Mouse (Mus musculus): ENCODE results near the gene Trp63.
A peak's percentile ranks its signal among the peaks of the same experiment; 100 is the strongest.

The Trp63 gene

DNA sequence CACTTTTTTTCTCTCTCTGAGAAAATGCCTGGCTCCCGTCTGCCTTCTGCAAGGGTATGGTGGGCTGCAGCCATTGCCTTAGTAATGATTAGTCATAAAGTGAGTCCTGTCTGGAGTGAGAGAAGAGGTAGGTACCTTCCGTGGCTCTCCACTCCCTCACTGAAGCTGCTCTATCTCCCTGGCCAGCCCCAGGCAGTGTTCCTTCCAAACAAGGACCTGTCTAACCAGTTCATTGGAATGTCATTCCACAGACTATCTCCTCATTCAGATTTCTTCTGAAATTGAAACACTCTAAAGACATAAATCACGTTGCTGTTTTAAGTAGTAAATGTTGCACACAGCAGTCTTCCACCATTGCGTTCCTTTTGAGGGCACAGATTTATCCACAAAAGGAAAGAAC lies 96.4 kb downstream of the Trp63 start:
- no peak for DNase-seq (ENCODE audit: low spot score)

DNA sequence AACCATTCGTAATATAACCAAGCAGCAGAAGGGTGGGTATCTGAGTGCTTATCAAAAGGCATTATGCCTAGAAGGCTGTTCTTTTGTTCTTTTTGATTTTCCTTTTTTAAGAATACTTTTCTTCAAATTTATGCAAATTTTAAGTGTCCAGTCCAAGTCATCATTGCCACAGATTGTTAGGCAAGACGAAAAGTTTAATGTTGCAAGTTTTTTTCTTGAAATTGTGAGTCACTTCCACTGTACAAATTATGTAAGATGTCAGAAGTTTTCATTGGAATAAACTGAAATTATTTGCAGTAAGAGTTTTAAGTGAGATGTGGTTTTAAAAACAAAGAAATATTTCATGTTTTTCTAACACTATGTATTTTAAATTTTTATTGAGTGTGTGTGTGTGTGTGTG lies 100.7 kb downstream of the Trp63 start:
- DNase-seq (ENCODE audit: low spot score) = no peak

GRCm38 (mm10) chr16:25786457-25786856 lies 102.9 kb downstream of the Trp63 start:
- no peak for DNase-seq (ENCODE audit: low spot score)

GRCm38 (mm10) chr16:25792640-25793266 lies 109.2 kb downstream of the Trp63 start:
- DNase-seq (ENCODE audit: low spot score) = no peak

GRCm38 (mm10) chr16:25797732-25798294 lies 114.2 kb downstream of the Trp63 start:
- no peak for DNase-seq (ENCODE audit: low spot score)

DNA sequence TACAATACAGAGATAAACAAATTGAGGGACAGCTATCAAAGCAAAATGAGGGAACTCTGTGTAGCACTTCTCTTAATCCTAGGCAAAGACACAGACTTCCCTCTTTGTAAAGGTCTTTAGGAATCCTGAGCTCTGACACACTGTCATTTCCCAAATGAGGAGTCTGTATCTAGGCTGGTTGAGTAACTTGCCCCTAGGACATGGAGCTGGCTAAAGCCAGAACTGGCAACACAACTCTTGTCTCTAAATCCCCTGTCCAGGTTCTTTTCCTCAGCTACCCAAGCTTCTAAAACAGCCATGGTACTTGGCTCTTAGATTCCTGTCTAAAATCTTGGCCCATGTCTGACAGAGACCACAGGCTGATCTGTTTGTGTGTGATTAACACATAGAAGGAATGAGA lies 116.1 kb downstream of the Trp63 start:
- DNase-seq (ENCODE audit: low spot score) = no peak

GRCm38 (mm10) chr16:25804955-25805354 lies 121.4 kb downstream of the Trp63 start:
- DNase-seq (ENCODE audit: low spot score) = peak; percentile 34

GRCm38 (mm10) chr16:25807116-25807515 lies 123.6 kb downstream of the Trp63 start:
- peak; percentile 11 for DNase-seq (ENCODE audit: low spot score)

DNA sequence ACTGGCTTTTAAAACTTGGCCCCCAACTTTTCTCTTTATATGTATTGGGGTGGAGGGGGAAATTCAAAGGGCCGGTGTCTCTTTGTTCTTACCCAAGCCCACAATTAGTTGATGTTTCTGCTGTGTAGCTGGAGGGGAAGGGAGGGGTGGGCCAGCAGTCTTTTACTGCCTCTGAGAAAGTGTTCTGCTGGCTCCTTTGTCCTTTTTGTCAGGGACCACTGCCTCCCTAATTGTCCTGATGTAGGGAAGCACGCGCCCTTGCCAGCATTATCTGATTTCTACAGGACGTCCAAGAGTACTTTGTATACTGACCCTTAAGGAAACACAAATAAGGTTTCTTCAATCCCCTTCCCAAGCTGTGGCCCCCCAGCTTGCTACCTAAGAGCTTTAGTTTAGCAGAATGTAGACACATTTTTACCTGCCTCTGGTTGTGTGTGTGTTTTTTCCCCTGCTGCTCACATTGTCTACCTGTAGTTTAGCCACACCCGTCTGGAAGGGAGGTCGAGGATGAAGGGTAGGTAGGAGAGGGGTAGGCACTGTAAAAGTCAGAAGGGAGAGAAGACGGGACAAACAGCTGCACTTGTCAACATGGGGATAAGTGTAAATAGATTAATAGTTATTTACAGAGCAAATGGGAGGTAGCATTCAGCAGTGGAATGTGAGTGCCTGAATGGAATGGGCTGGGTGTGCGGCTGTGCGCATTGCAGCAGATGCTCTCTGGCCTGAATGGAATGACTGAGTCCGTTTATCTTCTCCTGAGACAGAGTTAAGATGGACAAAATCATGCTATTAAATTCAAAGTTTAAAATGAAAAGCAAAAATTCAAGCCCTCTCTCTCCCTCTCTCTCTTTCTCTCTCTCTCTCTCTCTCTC lies 134.4 kb downstream of the Trp63 start:
- no peak for DNase-seq (ENCODE audit: low spot score)

DNA sequence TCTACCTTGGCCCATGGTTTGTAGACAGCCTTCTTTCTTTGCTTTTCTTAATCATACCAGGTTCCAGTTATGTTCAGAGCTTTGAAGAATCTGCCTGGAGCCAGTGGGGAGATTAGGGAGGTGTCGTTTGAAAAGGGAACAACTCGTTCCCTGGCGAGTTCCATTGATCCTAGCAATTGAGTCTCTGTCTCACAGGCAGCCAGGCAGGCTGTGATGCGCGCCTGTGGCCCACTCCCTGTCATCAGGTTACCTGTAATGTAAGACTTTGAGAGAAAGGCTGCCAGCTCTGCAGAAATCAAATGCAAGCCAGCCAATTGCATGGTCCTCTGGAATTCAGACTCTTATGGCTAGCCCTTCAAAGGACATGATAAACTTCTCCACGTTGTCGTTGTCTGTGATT lies 142.5 kb downstream of the Trp63 start:
- no peak for DNase-seq (ENCODE audit: low spot score)

- DNase-seq (ENCODE audit: low spot score) = no peak
Observed at GRCm38 (mm10) chr16:25832576-25832975, 149.0 kb downstream of the Trp63 start.

DNA sequence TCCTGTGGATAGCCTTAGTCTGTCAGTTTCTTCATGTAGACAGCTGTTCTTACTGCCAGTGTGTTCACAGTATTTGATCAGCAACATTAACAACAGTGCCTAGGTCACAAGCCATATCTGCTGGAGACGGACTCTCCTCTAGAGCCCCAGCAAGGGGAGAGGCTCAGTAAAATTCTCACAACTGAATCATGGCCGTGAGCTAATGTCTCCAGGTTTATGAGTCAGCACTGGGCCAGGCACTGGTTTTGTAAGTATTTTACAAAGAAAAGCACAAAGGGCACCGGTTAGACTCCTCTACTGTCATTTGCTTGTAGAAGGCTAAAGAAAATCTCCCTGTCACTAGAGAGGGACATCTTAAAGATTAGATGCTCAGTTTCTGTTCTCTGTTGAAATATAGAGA lies 151.7 kb downstream of the Trp63 start:
- no peak for DNase-seq (ENCODE audit: low spot score)

DNA sequence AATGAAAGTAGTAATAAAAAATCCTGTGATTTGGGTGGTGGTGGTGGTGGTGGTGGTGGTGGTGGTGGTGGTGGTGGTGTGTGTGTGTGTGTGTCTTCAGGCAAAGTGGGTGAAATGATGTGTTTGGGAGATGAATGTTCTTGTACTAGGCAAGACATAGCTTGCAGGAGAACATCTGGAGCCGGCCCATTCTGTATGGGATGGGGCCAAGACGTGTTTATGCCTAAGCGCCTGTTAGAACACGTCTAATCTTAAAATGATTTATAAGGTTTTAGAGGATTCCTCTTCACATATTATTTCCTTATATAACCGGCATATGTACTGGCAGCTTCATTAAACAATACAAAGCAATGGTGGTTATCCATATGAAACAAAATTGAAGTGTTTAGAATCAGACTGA lies 152.2 kb downstream of the Trp63 start:
- DNase-seq (ENCODE audit: low spot score) = no peak

DNA sequence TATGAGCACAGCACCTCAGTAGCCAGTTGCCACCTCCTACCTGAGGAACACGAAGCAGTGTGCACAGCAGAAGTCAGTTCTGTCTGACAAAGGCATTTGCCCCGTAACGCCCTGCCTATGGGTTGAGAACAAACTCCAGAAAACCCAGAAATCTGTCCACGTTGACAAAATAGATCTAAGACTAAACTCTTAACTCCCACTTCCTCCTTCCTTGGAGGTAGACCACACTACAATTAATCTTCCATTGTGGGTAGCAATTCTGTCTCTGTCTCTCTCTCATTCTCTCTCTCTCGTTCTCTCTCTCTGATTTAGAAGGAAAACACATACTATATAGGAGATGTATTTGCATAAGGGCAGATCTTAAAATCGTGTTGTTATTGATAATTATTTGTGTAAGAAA lies 159.4 kb downstream of the Trp63 start:
- no peak for DNase-seq (ENCODE audit: low spot score)

DNA sequence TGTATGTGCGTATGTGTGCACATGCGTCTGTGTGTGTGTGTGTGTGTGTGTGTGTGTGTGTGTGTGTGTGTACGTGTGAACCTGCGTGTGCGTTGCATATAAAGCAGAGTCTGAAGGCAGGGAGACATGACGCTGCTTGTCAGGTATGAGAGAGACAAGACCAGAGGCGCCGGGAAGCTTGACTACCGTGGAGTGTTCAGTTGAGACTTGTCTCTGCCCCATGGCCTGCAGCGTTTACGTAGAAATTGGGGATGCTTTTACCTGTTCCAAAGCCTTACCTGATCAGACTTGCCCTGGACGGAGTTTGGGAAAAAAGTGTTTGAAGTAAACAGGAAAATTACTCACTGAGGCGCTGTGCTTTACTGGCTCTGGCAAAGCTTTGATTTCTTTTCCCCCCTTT lies 160.1 kb downstream of the Trp63 start:
- DNase-seq (ENCODE audit: low spot score) = no peak

DNA sequence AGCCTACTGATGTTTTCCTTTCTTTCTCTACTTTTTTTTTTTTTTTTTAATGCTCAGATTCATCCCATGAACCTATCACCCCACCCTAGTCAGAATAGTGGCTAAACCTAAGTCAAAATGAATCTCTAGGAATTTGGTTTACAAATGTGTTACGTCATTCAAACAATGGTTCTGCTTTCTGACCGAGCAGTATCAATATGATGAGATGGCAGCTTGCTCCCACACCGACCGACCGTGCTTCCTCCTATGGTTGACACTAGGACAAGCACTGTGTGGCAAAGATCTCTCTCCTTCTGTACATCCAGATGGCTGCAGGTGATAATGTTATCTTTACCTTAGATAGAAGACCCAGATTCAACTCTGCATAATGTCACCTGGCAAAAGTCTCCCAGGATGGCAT lies 163.0 kb downstream of the Trp63 start:
- no peak for DNase-seq (ENCODE audit: low spot score)

DNA sequence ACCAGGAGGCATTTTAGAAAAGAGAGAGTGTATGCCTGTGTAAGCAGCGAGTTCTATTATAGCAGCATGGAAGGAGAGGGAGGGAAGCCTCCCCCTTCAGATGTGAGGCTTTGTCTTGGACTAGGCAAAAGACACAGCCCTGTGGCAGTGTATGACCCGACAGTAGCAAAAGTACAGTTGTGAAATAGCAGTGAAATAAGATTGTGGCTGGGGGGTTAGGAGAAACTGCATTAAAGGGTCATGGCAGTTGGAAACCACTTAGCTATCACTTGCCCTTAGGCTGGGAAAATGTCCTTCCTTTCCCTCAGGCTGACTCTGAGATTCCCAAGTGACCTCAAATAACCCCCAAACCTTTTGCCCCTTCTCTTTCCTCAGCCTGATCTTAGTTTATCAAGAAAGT lies 164.9 kb downstream of the Trp63 start:
- no peak for DNase-seq (ENCODE audit: low spot score)

DNA sequence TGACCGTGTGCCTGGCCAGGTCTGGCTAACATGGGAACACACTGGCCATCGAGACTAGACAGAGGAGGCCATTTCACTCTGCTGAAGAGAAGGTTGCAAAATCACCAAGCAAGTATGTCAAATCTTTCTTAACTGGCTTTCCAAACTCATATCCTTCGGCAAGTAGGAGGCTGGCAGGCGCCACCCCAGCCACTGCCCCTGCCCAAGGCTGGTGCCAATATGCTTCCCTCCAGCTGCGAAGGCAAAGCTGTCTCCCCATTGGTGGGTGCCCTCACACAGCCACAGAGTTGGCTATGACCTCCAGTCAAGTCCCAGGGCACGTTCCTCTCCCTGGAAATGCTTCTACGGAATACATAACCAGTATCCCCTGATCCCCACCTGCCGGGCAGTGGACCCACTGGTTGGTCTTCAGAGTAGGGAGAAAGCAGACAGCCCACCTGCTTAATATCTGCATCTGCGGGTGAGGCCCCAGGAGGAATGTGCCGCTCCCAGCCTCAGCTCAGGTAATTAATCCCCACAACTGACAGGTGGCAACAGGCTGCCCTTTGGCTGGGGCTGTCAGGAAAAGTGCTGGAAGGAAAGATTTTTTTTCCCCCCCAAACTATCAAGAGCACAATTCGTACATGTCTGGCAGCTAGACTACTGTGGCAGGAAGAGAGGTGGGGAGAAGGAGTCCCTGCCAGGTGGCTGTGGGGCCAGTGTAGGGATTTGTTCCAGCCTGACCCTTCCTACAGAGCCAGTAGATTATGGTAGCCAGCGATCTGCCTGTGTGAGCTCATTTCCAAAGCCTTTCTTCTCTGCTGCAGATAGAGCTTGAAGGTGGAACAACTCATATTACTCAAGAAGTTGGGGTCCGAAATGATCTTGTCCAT lies 166.3 kb downstream of the Trp63 start:
- DNase-seq (ENCODE audit: low spot score) = no peak

- peak; percentile 55 for DNase-seq (ENCODE audit: low spot score)
Observed at GRCm38 (mm10) chr16:25860731-25861505, 177.4 kb downstream of the Trp63 start.

DNA sequence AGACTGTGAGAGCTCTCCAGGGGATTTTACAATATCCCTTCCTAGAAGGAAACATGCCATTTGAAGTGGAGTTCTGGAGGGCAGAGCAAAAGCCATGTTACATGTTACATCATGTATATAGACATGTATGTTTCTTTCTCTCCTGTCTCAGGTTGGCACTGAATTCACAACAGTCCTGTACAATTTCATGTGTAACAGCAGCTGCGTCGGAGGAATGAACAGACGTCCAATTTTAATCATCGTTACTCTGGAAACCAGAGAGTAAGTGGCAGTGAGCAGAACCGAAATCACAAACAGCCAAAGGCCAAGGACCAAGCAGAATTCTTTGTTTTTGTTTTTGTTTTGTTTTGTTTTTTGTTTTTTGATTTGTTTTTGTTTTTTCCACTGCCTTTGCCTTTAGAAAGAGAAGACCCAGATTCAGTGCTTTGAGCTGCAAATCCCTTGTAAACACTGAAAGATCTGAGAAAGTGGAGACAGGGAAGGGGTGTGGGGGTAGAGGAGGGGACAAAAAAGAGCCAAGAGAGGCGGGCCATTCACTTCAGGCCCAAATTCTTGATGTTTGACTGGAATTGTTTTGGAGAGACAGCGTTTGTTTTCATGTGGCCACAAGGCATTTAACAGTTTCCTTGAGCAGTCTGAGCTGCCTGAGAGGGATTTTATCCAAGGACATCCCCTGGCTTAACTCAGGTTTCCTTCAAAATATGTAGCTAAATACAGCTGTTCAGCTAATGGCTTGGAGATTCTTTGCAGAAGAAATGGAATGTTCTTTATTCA lies 181.7 kb downstream of the Trp63 start:
- DNase-seq (ENCODE audit: low spot score) = peak; percentile 17

DNA sequence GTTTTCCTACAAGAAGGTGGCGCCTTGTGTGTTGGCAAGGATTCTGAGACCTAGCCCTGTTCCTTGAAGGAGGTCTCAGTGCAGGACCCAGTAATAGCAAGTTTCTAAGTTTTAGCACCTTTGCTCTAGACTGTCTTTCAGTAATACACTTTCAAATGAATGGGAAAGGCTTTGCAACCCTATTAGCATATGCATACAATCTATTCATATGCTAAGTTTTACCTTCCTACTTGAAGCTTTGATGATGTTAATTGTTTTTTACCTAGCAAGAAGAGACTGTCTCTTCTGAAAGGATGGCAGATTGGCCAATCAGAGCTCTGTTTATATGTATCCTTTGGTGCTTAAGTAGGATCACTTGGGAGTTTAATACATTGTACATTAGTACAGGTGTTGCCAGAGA lies 187.9 kb downstream of the Trp63 start:
- no peak for DNase-seq (ENCODE audit: low spot score)

Data from lung, postnatal 25 days (tissue).